Mouse (Mus musculus): ENCODE data around the gene Ino80b. TPM values are rescaled to one million over a fixed set of nuclear protein-coding genes. Genes with fewer than 3 reads are reported as not detected.

Ino80b gene
- total RNA-seq, 2 experiments from 2014 or later, result 18.8 to 36.2 TPM

- no peak for ATAC-seq (ENCODE audit: poor library complexity, severe bottlenecking)
Observed at GRCm38 (mm10) chr6:83092416-83093127, 32.7 kb downstream of the Ino80b start.

DNA sequence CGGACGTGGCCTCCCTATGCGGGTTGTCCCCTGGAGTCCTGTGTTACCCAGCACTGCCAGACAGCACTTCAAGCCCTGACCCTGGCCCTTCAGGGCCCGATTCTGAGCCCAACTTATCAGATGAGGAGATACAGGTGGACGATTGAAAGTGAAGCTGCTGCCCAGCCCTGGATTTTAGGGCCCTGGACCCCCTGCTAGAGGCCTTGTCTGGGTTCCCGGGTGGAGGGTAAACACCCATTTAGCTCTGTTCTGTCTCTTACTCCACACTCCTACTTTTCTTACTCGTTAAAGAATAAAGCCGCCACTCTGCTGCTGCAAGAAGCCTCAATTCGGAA lies 37.3 kb downstream of the Ino80b start:
- ATAC-seq (ENCODE audit: poor library complexity, severe bottlenecking), result no peak

DNA sequence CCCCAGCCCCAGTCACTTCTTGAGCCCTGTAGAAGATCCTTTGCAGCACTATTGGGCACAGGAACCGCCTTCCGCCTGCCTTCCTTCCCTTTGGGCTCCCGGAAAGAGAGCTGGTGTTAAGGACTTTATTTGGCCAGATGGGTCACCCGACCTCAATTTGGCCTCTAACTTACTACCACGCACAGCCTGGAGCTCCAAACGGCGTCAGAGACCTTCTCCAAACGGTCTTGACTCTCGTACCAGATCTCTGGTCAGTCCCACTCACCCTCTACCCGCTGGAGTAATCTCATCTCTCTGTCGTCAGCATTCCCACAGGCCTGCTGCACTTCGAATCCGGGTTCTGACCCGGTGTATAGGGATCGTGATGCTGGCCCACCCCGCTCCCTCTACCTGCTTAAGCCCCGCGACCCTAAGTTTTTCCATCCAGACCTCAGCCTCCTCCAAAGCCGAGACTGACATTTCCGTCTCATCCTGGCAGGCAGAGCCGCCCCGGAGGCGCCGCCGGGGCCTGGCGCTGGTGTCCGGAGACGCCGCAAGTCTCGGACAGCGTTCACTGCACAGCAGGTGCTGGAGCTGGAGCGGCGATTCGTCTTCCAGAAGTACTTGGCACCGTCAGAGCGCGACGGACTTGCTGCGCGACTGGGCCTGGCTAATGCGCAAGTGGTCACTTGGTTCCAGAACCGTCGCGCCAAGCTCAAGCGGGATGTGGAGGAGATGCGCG lies 37.9 kb downstream of the Ino80b start:
- no peak for ATAC-seq (ENCODE audit: poor library complexity, severe bottlenecking)

DNA sequence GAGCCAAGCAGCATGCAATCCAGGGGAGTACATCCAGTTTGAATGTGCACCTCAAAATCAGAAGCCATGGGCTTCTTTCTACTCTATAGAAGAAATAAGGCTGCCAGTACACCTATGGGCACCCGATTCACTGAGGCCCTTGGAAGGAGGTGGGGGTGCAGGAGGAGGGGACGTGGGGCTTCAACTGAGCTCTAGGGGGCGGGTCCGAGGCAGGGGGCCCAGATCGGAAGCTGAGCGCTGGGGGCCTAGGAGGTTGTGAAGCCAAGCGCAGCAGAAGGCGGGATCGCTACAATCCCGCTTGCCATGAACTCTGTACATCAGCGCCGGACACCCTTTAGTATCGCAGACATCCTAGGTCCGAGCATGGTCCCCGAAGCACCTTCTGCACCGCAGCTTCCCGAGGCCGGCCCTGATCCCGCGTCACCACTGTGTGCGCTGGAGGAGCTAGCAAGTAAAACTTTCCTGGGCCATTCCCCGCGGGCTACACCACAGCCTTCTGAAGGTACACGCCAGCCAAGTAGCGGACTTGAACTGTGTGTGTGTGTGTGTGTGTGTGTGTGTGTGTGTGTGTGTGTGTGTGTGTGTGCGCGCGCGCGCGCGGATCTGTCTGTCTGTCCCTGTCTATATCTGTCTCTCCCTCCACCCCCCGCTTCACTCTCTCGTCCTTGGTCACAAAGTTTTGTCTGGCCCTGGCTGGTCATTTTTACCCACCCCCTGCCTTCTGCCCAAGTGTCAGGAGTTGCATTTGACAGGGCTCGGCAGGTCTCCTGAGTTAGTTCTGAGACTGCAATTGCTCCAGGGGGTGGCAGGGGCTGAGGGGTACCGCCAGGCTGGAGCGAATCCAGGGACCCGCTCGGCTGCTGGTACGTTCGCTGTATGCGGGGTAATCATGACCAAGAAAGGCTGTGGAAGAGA lies 38.9 kb downstream of the Ino80b start, which contains the start of gene Lbx2:
Gene Lbx2, plus strand, starts transcription at position 247 of the 915 bp plus-strand sequence.
- ATAC-seq (ENCODE audit: poor library complexity, severe bottlenecking), result 0 out of 2 replicates have a peak, but pooled peaks have one; percentile 29

- ATAC-seq (ENCODE audit: poor library complexity, severe bottlenecking), result no peak
Observed at GRCm38 (mm10) chr6:83084477-83084876, 40.8 kb downstream of the Ino80b start.

- ATAC-seq (ENCODE audit: poor library complexity, severe bottlenecking), result no peak
Observed at GRCm38 (mm10) chr6:83083497-83083896, 41.7 kb downstream of the Ino80b start.

GRCm38 (mm10) chr6:83080210-83080609 lies 45.0 kb downstream of the Ino80b start:
- no peak for ATAC-seq (ENCODE audit: poor library complexity, severe bottlenecking)

GRCm38 (mm10) chr6:83078324-83078858 lies 46.8 kb downstream of the Ino80b start:
- peak; percentile 98 for ATAC-seq (ENCODE audit: poor library complexity, severe bottlenecking)

- ATAC-seq (ENCODE audit: poor library complexity, severe bottlenecking), result peak; percentile 13; the same call in 1 of the 2 replicates
Observed at GRCm38 (mm10) chr6:83077630-83078323, 47.5 kb downstream of the Ino80b start, which contains the start of gene Pcgf1. Gene Pcgf1 (plus strand): TSS chr6:83077869.

DNA sequence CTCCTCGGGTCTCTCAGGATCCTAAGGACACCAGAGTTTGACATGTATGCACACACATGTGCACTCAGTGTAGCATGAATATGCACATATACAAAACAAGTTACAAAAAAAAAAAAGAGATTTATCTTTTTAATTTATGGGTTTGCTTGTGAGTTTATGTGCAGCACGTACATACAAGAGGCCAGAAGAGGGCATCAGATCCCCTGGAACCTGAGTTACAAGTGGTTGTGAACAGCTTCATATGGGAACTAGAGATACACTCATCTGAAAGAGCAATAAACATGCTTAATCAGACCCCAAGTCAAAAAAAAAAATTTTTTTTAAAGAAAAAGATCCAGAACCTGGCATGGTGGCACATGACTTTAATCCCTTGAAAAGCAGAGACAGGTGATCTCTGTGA lies 50.3 kb downstream of the Ino80b start:
- ATAC-seq (ENCODE audit: poor library complexity, severe bottlenecking), result no peak

Other genes with a start within 250 kb of the Ino80b start
- gene Sema4f, start 185.7 kb downstream of the Ino80b start, total RNA-seq (2015), result 1.4 and 2.5 TPM in 2 replicates
- gene Sema4f, start 185.7 kb downstream of the Ino80b start, total RNA-seq (2017), result 0.29 and 1.6 TPM in 2 replicates
- gene M1ap, start 178.5 kb downstream of the Ino80b start, total RNA-seq (2015), result 0.98 and 1.1 TPM in 2 replicates
- gene M1ap, start 178.5 kb downstream of the Ino80b start, total RNA-seq (2017), result 1.5 and 3.5 TPM in 2 replicates
- gene Dok1, start 92.0 kb downstream of the Ino80b start, total RNA-seq (2015), result 10.2 and 12.3 TPM in 2 replicates
- gene Dok1, start 92.0 kb downstream of the Ino80b start, total RNA-seq (2017), result 23.5 and 26.8 TPM in 2 replicates
- gene Loxl3, start 91.3 kb downstream of the Ino80b start, total RNA-seq (2015), result 0.30 and 0.65 TPM in 2 replicates
- gene Loxl3, start 91.3 kb downstream of the Ino80b start, total RNA-seq (2017), result 0.44 and 1.4 TPM in 2 replicates
- 156 and 191 TPM in 2 replicates for gene Aup1, start 70.9 kb downstream of the Ino80b start, total RNA-seq (2015)
- 143 and 168 TPM in 2 replicates for gene Aup1, start 70.9 kb downstream of the Ino80b start, total RNA-seq (2017)
- gene Htra2, start 70.2 kb downstream of the Ino80b start, total RNA-seq (2015), result 53.9 and 55.6 TPM in 2 replicates
- gene Htra2, start 70.2 kb downstream of the Ino80b start, total RNA-seq (2017), result 34.1 and 41.4 TPM in 2 replicates
- 2.2 and 2.3 TPM in 2 replicates for gene Dqx1, start 67.6 kb downstream of the Ino80b start, total RNA-seq (2015)
- 0.62 and 1.2 TPM in 2 replicates for gene Dqx1, start 67.6 kb downstream of the Ino80b start, total RNA-seq (2017)
- not detected in 2 replicates for gene Tlx2, start 55.1 kb downstream of the Ino80b start, total RNA-seq (2015)
- gene Tlx2, start 55.1 kb downstream of the Ino80b start, total RNA-seq (2017), result not detected in 2 replicates
- 28.9 and 37.5 TPM in 2 replicates for gene Pcgf1, start 47.6 kb downstream of the Ino80b start, total RNA-seq (2015)
- gene Pcgf1, start 47.6 kb downstream of the Ino80b start, total RNA-seq (2017), result 10.5 and 16.6 TPM in 2 replicates
- gene Lbx2, start 39.1 kb downstream of the Ino80b start, total RNA-seq (2015), result not detected in 2 replicates
- gene Lbx2, start 39.1 kb downstream of the Ino80b start, total RNA-seq (2017), result not detected in 2 replicates
- gene Ccdc142, start 23.8 kb downstream of the Ino80b start, total RNA-seq (2015), result 2.2 and 3.9 TPM in 2 replicates
- 0.22 and 3.2 TPM in 2 replicates for gene Ccdc142, start 23.8 kb downstream of the Ino80b start, total RNA-seq (2017)
- 0.87 and 1.3 TPM in 2 replicates for gene Gm42688, start 23.8 kb downstream of the Ino80b start, total RNA-seq (2015)
- gene Gm42688, start 23.8 kb downstream of the Ino80b start, total RNA-seq (2017), result 2.9 and 3.0 TPM in 2 replicates
- 44.5 and 45.8 TPM in 2 replicates for gene Mrpl53, start 16.4 kb downstream of the Ino80b start, total RNA-seq (2015)
- gene Mrpl53, start 16.4 kb downstream of the Ino80b start, total RNA-seq (2017), result 20.8 and 27.7 TPM in 2 replicates
- gene Mogs, start 9.9 kb downstream of the Ino80b start, total RNA-seq (2015), result 17.5 and 21.6 TPM in 2 replicates
- gene Mogs, start 9.9 kb downstream of the Ino80b start, total RNA-seq (2017), result 33.4 and 38.7 TPM in 2 replicates
- 33.5 and 34.8 TPM in 2 replicates for gene Wbp1, start 3.9 kb downstream of the Ino80b start, total RNA-seq (2015)
- 74.0 and 89.9 TPM in 2 replicates for gene Wbp1, start 3.9 kb downstream of the Ino80b start, total RNA-seq (2017)
- gene Rtkn, start 10.0 kb upstream of the Ino80b start, total RNA-seq (2015), result 0.52 and 0.67 TPM in 2 replicates
- 0.29 and 1.2 TPM in 2 replicates for gene Rtkn, start 10.0 kb upstream of the Ino80b start, total RNA-seq (2017)
- gene Wdr54, start 31.0 kb upstream of the Ino80b start, total RNA-seq (2015), result not detected in 2 replicates
- 0.88 TPM in 1 of 2 replicates, not detected in the other for gene Wdr54, start 31.0 kb upstream of the Ino80b start, total RNA-seq (2017)
- gene 1700003E16Rik, start 31.0 kb upstream of the Ino80b start, total RNA-seq (2015), result not detected in 2 replicates
- not detected in 2 replicates for gene 1700003E16Rik, start 31.0 kb upstream of the Ino80b start, total RNA-seq (2017)
- 30.6 and 38.8 TPM in 2 replicates for gene Dctn1, start 40.5 kb upstream of the Ino80b start, total RNA-seq (2015)
- gene Dctn1, start 40.5 kb upstream of the Ino80b start, total RNA-seq (2017), result 41.0 and 61.7 TPM in 2 replicates
- 0.02 TPM in 1 of 2 replicates, not detected in the other for gene Slc4a5, start 94.4 kb upstream of the Ino80b start, total RNA-seq (2015)
- not detected in 2 replicates for gene Slc4a5, start 94.4 kb upstream of the Ino80b start, total RNA-seq (2017)
- 33.8 and 35.7 TPM in 2 replicates for gene Mthfd2, start 200.5 kb upstream of the Ino80b start, total RNA-seq (2015)
- 37.8 and 39.7 TPM in 2 replicates for gene Mthfd2, start 200.5 kb upstream of the Ino80b start, total RNA-seq (2017)
- 163 and 172 TPM in 2 replicates for gene Mob1a, start 200.6 kb upstream of the Ino80b start, total RNA-seq (2015)
- 250 and 263 TPM in 2 replicates for gene Mob1a, start 200.6 kb upstream of the Ino80b start, total RNA-seq (2017)
- gene Bola3, start 223.7 kb upstream of the Ino80b start, total RNA-seq (2015), result 33.8 and 35.8 TPM in 2 replicates
- 22.6 and 23.5 TPM in 2 replicates for gene Bola3, start 223.7 kb upstream of the Ino80b start, total RNA-seq (2017)